Mouse (Mus musculus): ENCODE measurements at regions not wholly inside any gene's neighbourhood (a gene's known extent, or its start where the extent isn't known, plus 50 kb on each side); places are given as distances from the start of the nearest gene placed in this dataset.

DNA sequence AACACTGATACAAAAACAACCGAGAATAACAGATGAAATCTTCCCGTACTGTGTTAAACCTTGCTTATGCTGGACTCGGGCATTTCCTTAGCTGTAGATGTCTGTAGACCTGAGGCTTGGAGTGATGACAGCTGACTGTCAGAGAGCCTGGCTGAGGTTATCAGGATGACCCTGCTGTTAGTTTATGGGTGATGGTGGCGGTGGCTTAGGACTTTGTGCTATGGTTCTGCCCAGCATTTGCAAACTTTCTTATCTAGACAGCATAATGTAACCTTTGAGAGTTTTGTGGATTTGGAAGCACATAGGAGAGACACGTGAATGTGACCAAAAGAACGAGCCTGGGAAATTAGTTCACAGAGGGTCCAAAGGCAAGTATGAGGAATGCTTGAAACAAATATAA, 239.1 kb upstream of the Ccdc122 start:
- ATAC-seq = peak; percentile 78
- Histone ChIP-seq H3K27ac (peak overlapping the region; percentile 42; the same call in 1 of the 2 replicates), H3K27me3 (replicated peaks) (no peaks in the 10 kb centered on the region), H3K9ac (no peak overlapping the region), H3K36me3 (no peaks in the 10 kb centered on the region), H3K9me3 (replicated peaks) (no peaks in the 10 kb centered on the region), H3K4me1 (no peaks in the 10 kb centered on the region), H3K4me2 (no peak overlapping the region), H3K4me3 (no peak overlapping the region)
- 34% methylated on average over 6 of the region's 6 CpGs for WGBS (ENCODE audit: insufficient replicate concordance)

DNA sequence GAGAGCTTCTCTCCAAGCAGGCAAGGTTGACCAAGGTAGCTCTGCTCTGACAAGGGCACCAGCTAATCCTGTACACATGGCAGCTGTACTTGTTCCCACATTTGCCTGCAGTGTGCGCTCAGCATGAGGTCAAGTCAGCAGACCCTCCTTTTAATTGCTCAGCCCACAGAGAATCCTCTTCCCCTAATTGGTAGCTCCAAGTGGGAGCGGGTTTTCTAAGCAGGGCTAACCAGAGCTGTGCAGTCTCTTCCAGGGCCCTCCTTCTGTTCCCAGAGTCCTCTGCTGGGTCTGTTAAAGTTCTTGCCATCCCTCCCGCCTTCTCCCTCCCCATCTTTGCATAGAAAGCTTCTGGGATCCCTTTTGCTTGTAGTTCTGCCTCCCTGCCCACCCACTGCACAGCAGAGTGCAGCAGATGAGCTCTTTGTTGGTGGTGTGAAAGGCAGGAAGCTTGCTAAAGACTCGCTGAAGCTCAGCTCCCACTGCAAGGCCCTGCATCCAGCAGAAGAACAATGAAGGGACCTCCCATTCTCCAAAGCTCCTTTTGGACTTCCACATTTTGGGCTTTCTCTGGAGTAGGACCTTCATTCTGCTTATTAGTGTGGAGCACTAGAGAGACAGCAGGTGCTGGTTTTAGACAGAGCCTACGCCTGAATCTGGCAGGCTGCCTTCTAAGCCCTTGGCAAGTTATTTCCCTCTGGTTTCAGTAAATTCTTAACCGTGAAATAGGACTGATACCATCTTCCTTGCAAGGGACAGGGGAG, 235.3 kb upstream of the Serp2 start:
- no peaks in the 10 kb centered on the region for H3K9me3 ChIP-seq (replicated peaks)
- no peak overlapping the region for H3K9ac ChIP-seq
- H3K36me3 ChIP-seq = no peaks in the 10 kb centered on the region
- H3K4me3 ChIP-seq = no peak overlapping the region
- 49% methylated on average over 6 of the region's 6 CpGs for WGBS (ENCODE audit: insufficient replicate concordance)
- ATAC-seq = no peak
- H3K4me1 ChIP-seq = peaks cover 8% of the 10 kb centered on the region; the same call in 1 of the 2 replicates
- no peaks in the 10 kb centered on the region; the same call in 1 of the 2 replicates for H3K27me3 ChIP-seq (replicated peaks)
- H3K27ac ChIP-seq = 0 out of 2 replicates have a peak overlapping the region, but pooled peaks have one; percentile 22
- H3K4me2 ChIP-seq = no peak overlapping the region

DNA sequence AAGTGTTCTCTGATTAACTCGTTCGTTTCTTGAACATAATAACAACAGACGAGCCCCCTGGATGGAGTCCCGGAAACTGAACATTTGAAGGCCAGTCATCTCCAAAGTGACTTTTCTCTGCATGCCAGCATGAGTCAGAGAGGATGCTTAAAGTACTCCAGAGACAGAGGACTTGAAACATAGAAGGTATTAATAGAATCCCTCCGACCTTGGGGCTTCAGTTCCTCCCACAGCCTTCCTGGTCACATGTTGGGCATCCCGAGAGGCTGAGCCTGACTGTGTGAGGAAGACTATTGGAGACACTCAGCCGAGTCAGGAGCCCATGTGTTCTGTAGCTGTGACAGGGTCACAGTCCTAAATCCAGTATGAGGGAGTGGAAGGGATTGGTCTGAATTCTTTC, 232.7 kb upstream of the Serp2 start:
- no peaks in the 10 kb centered on the region; the same call in 1 of the 2 replicates for H3K27me3 ChIP-seq (replicated peaks)
- no peak overlapping the region for H3K4me2 ChIP-seq
- no peak overlapping the region for H3K4me3 ChIP-seq
- H3K9ac ChIP-seq = no peak overlapping the region
- H3K4me1 ChIP-seq = peaks cover 8% of the 10 kb centered on the region; the same call in 1 of the 2 replicates
- H3K27ac ChIP-seq = no peak overlapping the region
- no peak for ATAC-seq
- H3K36me3 ChIP-seq = no peaks in the 10 kb centered on the region
- H3K9me3 ChIP-seq (replicated peaks) = no peaks in the 10 kb centered on the region
- WGBS (ENCODE audit: insufficient replicate concordance) = 59% methylated on average over 7 of the region's 7 CpGs

DNA sequence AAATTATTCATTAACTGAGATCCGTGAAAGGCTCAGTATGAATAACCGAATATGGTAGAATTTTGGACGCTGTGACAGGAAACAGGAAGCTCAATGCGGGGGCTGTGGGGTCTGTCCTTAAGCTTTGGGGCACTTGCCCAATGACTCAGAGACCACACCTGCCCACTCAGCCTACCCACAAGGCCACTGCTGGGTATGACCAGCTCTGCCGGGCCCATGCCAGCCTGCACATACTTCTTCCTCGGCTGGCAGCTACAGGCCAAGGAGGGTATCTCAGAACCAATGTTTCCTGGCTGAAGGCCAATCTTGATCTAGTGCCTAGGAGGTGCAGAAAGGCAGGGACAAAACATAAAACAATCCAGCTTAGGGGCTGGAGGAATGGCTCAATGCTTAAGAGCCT, 230.9 kb upstream of the Serp2 start:
- H3K4me1 ChIP-seq = peaks cover 8% of the 10 kb centered on the region; the same call in 1 of the 2 replicates

DNA sequence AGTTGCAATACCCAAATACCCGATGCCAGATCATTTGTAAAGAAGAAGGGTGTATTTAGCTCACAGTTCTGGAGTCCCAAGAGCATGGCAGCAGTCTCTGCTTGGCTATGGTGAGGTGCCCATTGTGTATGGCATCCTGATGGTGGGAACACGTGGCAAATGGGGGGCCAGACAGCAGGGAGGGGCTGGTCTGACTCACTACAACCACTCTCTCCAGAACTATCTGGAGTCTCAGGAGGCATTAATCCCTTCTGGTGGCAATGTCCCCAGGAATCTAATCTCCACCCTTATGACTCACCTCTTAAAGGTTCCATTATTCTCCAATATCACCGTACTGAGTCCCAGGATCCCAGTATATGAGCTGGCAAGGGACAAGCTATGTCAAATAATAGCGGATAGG, 229.5 kb upstream of the Serp2 start:
- no peaks in the 10 kb centered on the region for H3K9me3 ChIP-seq (replicated peaks)
- H3K27me3 ChIP-seq (replicated peaks) = 0 out of 2 replicates have a peak, but pooled peaks cover under 1% of the 10 kb centered on the region
- H3K27ac ChIP-seq = no peak overlapping the region
- ATAC-seq = no peak
- H3K36me3 ChIP-seq = no peaks in the 10 kb centered on the region
- H3K4me3 ChIP-seq = no peak overlapping the region
- no peak overlapping the region for H3K9ac ChIP-seq
- H3K4me1 ChIP-seq = 0 out of 2 replicates have a peak, but pooled peaks cover 1% of the 10 kb centered on the region
- WGBS (ENCODE audit: insufficient replicate concordance) = 73% methylated on average over 4 of the region's 4 CpGs
- no peak overlapping the region for H3K4me2 ChIP-seq

More for the DNA sequence above, 230.9 kb upstream of the Serp2 start:
- no peak for ATAC-seq
- Histone ChIP-seq H3K27ac (no peak overlapping the region), H3K9me3 (replicated peaks) (no peaks in the 10 kb centered on the region), H3K27me3 (replicated peaks) (no peaks in the 10 kb centered on the region; the same call in 1 of the 2 replicates), H3K9ac (no peak overlapping the region), H3K4me2 (no peak overlapping the region), H3K4me3 (no peak overlapping the region), H3K36me3 (no peaks in the 10 kb centered on the region)
- 29% methylated on average over 6 of the region's 6 CpGs for WGBS (ENCODE audit: insufficient replicate concordance)

- Histone ChIP-seq H3K4me3 (no peak overlapping the region), H3K27me3 (replicated peaks) (0 out of 2 replicates have a peak, but pooled peaks cover 3% of the 10 kb centered on the region), H3K9me3 (replicated peaks) (no peaks in the 10 kb centered on the region), H3K36me3 (no peaks in the 10 kb centered on the region), H3K4me1 (0 out of 2 replicates have a peak, but pooled peaks cover 4% of the 10 kb centered on the region), H3K4me2 (no peak overlapping the region), H3K9ac (no peak overlapping the region), H3K27ac (no peak overlapping the region)
- 13% methylated on average over 3 of the region's 3 CpGs for WGBS (ENCODE audit: insufficient replicate concordance)
- ATAC-seq = no peak
Measured at GRCm38 (mm10) chr14:76781524-76781880, 224.8 kb upstream of the Serp2 start.

- no peaks in the 10 kb centered on the region for H3K36me3 ChIP-seq
- WGBS (ENCODE audit: insufficient replicate concordance) = 61% methylated on average over 14 of the region's 14 CpGs
- H3K27ac ChIP-seq = no peak overlapping the region
- 0 out of 2 replicates have a peak, but pooled peaks cover 4% of the 10 kb centered on the region for H3K4me1 ChIP-seq
- H3K9me3 ChIP-seq (replicated peaks) = no peaks in the 10 kb centered on the region
- H3K9ac ChIP-seq = no peak overlapping the region
- H3K27me3 ChIP-seq (replicated peaks) = 0 out of 2 replicates have a peak, but pooled peaks cover 3% of the 10 kb centered on the region
- no peak for ATAC-seq
- H3K4me3 ChIP-seq = no peak overlapping the region
- H3K4me2 ChIP-seq = no peak overlapping the region
Measured at GRCm38 (mm10) chr14:76780572-76781523, 224.2 kb upstream of the Serp2 start.

GRCm38 (mm10) chr14:76778541-76779399, 222.1 kb upstream of the Serp2 start:
- WGBS (ENCODE audit: insufficient replicate concordance) = 58% methylated on average over 9 of the region's 9 CpGs
- Histone ChIP-seq H3K9me3 (replicated peaks) (no peaks in the 10 kb centered on the region), H3K36me3 (no peaks in the 10 kb centered on the region), H3K9ac (no peak overlapping the region), H3K4me1 (0 out of 2 replicates have a peak, but pooled peaks cover 4% of the 10 kb centered on the region), H3K27me3 (replicated peaks) (0 out of 2 replicates have a peak, but pooled peaks cover 3% of the 10 kb centered on the region), H3K4me3 (no peak overlapping the region), H3K27ac (no peak overlapping the region), H3K4me2 (no peak overlapping the region)
- ATAC-seq = peak; percentile 27; the same call in 1 of the 2 replicates

- Histone ChIP-seq H3K4me3 (no peak overlapping the region), H3K36me3 (no peaks in the 10 kb centered on the region), H3K27ac (no peak overlapping the region), H3K27me3 (replicated peaks) (no peaks in the 10 kb centered on the region), H3K9me3 (replicated peaks) (no peaks in the 10 kb centered on the region), H3K4me1 (no peaks in the 10 kb centered on the region), H3K4me2 (no peak overlapping the region), H3K9ac (no peak overlapping the region)
- no peak for ATAC-seq
- WGBS (ENCODE audit: insufficient replicate concordance) = 26% methylated on average over 3 of the region's 3 CpGs
Measured at GRCm38 (mm10) chr14:76775387-76775924, 218.8 kb upstream of the Serp2 start.

DNA sequence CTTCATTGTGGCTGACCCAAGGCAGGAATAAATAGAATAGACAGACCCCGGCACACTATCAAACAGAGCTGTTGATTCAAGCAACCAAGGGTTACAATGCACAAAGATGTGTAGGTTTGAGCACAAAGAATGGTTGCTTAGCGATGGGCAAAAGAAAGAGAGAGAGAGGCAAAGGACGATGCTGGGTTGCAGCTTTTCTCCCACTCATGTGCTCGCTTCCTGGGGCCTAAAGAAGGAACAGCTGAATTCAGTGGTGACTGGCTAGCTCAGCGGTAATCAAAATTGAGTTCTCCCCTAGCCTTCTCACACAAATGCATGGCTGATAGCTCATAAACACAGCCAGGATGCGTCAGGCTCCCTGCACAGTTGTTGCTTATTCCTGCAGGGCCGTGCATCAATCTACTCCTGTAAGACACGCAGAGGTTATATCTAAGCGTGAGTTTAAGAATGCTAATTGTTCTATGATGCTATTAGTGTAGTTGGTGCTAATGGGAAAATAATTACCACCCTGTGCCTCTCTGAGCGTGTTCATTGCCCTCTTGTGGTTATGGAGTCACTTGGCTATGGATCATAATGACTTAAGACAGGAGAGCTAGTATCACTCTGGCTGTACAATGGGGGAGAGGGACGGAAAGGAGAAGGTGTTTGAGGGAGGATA, 216.2 kb upstream of the Serp2 start:
- no peaks in the 10 kb centered on the region for H3K9me3 ChIP-seq (replicated peaks)
- H3K27me3 ChIP-seq (replicated peaks) = no peaks in the 10 kb centered on the region
- H3K4me3 ChIP-seq = no peak overlapping the region
- no peak overlapping the region for H3K27ac ChIP-seq
- no peaks in the 10 kb centered on the region for H3K4me1 ChIP-seq
- H3K36me3 ChIP-seq = no peaks in the 10 kb centered on the region
- ATAC-seq = no peak
- 70% methylated on average over 11 of the region's 11 CpGs for WGBS (ENCODE audit: insufficient replicate concordance)
- H3K4me2 ChIP-seq = no peak overlapping the region
- H3K9ac ChIP-seq = no peak overlapping the region

Data from liver, embryonic 12.5 days (tissue).